Mouse (Mus musculus) liver, adult 2 months (tissue): Measurements from ENCODE around the gene Syt1.

ENCODE experiments used
- CTCF ChIP-seq: fragments of 200-500 bp; IDR thresholded peaks from 2 replicates; pipeline ENCODE4 v1.5.1; 2011; ENCODE audit warnings: low read depth, low read length, control low read depth
- POLR2A ChIP-seq: fragments of 200-500 bp; IDR thresholded peaks from 2 replicates; pipeline ENCODE4 v1.6.1; 2011; ENCODE audit warnings: low read length, control low read depth; ENCODE audit not compliant: insufficient read depth; ENCODE audit errors: extremely low read depth

DNA sequence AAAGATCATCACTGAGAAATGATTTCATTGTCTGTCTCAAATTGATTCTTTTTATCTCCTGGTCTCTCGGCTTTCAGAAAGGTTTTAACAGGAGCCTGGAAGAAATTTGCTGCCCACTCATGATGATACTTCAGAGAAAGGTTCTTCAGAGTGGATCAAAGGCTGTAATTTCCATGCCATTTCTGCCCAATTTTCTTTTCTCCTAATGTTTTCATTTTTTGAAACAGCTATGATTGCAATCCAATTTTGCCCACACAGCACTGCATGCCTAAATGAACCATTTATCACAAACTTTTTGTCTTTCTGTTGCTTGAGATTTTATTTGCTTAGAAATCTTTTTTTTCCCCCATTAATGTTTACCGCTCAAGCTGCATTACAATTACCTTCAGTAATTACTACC lies 257.5 kb downstream of the Syt1 start:
- no peak for TF ChIP-seq CTCF
- TF ChIP-seq POLR2A = no peak
